Mouse (Mus musculus) c-Kit-positive CD71-negative TER-119-negative erythroid progenitor cells, embryonic 14.5 days (primary cell): ENCODE data around the gene Hdac4.
A peak's percentile ranks its signal among the peaks of the same experiment; 100 is the strongest.

Experiments
- DNase-seq: peaks from one replicate; pipeline ENCODE4 v3.0.0-alpha.2; 2013; ENCODE audit warnings: low read depth

Gene Hdac4

DNA sequence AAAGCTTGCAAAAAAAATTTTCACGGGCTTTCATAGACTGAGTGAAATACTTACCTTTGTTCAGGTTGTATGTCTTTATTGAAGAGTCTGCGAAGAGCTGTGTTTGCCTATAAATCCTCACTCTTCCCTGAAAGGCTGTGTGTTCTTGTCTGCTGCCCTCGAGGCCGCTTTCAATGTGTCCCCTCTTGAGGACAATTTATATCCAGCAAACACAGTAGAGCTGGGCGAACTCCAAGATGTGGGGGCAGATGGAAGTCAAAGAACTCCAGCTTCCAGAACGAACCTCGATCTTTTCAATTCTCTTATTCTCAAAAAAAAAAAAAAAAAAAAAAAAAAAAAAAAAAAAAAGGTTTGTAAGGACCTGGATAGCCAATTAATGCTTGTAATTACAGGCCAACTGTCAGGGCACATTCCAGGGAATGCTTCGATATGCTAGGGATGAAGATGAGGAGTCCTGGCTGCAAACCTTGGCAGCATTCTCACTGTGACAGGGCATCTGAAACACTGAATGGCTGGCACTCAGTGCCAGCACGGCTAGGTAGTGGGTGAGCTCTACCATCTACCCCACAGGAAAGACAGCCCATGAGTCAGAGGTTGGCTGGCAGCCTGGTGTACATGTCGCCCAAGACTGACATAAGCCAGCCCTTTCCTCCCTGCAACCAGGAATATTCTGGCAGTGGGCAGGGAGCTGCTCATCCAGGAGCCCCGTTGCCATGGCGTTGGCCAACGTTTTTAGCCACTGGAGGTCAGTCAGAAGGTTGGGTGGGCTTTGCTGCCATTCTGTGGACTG, at the start of gene Hdac4:
Gene Hdac4 (minus strand): TSS at position 340 of the 790 bp plus-strand sequence.
- DNase-seq, result no peak

DNA sequence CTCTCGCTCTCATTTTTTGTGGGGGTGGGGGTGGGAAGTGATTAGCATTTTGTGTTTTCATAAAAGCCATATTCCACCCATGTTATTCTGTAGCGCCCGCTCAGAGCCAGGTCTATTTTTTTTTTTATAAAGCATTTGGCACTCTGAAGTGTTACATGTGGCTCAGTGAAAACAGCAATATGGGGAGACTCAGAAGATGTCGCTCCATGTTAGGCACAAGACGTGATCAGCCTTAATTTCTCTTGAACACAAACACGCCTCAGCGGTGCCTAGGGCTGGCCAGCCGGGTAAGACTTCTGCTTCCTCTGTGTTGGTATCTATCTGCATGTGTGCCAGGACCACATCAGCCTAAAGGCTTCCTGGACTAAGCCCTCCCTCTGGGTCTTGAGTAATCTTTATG, 48.0 kb upstream of the Hdac4 start:
- DNase-seq, result no peak

- DNase-seq, result no peak
Measured at GRCm38 (mm10) chr1:92240072-92240471, 44.6 kb upstream of the Hdac4 start.

DNA sequence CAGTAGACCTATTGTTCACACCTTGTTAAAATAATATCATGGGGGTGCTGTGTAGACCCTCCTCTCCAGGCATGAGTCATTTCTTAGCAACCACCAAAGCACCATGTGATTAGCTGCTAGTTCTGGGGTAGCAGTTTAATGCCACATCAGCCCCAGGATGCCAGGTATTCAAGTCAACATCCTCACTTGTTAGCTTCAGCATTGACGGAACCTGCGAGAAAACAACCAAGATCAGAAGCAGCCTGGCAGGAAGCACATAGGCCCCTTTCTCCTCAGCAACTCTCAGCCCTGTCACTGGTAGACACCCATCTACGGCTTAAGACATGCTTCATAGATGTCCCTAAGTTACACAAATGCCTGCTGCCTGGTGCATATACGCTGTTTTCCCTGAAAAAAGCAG, 40.1 kb upstream of the Hdac4 start:
- no peak for DNase-seq

GRCm38 (mm10) chr1:92225297-92225696, 29.8 kb upstream of the Hdac4 start:
- no peak for DNase-seq

DNA sequence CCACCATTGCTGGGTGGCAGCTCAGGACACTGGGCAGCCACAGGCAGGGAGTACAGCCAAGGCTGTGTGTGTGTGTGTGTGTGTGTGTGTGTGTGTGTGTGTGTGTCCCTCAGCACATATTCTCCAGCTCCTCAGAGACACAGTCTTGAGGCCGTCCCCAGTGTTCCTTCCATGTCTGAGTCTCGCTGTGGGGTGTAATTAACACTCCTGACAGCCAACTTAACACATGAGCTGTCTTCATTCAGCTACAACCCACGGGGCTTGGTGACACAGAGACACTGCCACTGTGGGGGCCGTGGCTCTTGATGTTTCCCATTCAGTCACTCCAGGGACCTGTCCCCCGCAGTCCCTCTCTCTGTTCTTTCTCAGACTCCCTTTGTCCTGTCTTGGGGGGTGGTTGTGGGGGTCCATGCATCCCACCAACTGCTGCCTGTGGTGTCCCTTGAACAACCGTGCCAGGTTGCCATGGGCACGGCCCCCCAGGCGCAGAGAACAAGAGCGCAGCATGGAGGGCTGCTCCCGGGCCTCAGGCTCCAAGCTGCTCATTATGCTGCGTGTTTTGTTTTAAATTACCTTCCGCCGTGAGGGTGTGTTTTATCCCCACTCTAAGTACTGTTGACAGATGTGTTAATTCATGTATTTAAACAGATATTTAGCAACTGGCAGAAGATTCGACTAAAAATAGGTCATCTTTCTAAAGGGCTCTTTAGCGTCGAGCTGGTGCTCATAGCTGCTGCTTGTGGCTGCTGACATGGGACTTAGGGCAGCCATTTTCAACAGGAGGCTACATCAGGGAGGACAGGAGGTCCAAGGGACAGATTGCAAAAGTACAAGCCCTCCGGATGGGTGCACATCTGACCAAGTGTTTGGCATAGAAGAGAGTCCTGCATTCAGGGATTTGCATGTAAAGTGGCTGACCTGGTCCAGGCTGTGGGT, 28.7 kb upstream of the Hdac4 start:
- DNase-seq, result no peak

DNA sequence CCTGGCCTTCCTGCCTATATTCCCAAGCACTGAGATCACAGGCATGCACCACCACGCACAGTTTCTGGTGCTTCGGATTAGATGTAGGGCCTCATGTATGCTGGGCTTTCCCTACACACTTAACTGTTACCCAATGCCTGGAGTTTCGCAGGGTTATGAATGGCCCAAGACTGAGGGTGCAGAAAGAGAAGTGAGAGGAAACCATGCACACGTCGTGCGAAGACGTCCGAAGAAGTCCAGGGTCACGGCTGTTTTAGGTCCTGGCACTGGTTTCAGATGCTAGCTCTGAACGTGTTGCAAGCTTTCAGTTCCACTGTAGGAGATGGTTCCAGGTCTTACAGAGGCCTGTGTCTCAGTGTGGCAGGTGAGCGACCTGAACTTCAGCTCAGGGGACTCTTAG, 21.2 kb upstream of the Hdac4 start:
- DNase-seq, result no peak

DNA sequence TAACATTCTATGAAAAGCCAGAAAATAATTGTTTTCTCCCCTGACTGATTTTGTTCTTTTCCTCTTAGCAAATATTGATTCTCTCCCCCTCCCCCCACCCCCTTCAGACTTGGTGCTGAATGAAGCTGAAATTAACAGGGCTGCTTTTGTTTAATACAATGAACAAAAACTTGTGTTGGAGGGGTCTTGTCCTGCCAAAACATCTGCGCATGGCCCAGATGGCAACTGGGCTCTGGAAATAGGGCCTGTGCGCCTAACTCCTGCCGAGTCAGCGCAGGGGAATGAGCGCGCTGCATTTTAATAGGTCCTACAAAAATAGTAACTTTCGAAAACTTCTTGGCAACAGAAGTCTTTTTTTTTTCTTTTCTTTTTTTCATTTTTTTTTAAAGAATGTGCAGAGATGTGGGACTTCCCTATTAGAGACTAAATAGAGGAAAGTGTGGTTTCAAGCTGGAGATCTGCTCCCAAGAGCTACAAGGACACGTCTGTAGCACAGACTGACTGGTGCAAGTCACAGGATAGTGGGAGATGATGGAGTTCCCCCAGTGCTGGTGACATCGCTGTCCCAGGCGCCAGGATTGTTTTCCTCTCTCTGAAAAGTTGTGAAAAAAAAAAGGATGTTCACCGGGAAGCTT, 20.6 kb upstream of the Hdac4 start:
- no peak for DNase-seq

- no peak for DNase-seq
Measured at GRCm38 (mm10) chr1:92215131-92215638, 19.7 kb upstream of the Hdac4 start.

DNA sequence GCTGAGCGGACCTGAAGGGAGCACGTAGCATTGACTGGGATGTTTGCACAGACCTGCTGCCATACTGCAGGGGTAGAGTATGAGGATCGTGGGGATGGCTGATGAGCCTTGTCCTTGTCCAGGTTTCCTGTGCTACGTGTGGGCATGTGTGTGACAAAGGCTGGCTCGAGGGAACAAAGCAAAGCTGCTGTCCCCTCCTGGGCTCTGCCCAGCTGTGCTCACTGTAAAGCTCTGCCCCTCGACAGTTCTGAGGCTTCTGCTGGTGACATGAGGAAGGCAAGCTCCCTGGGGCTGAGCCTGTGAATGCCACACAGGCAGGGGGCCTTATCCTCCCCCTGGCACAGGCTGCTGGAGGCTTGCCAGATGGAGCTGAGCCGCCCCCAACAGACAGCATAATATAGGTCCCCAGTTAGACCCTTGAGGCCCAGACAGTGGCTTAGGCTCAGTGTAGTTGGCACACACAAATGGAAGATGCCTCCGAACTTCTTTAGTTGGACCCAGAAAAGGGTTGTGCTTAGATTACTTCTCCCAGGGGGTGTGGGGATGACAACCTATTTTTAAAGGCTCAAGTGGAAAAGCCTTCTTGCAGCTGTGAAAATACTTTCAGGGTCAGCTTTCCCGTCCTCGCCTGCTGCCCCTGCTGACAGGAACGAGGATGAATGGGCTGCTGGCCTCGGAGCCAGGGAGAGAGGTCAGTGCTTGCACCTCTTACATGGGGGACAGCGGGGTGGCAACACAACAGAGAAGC, 16.7 kb upstream of the Hdac4 start:
- no peak for DNase-seq

DNA sequence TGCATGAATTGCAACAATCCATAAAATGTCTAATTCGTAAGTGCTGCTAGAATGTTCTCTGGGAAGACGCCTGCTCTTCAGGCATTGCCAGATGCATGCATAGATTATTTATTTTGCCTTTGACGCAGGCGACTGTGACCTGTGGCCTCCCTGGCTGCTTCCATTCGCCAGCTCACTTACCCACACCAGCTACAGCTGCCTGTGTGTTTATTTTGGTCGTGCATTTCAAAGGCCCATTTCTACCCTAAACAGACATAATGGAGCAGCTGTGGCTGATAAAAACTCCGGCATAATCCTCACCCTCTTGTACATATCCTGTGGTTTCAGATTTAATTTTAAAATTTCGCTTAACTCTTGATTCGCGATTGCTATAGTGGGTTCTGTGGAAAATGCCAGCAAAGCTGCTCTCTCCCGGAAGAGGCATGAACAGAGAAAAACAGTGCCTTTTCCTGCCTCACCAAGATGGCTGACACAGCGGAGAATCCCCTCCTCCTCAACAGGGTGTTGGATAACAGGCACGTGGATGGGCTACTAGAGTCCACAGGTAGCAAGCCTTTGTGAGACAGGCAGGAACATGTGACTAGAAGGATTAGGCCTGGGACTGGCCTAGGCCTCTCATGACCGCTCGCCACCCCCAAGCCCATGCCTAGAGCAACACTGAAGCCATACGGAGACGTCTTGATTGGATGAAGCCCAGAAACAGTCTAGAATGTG, 7.3 kb upstream of the Hdac4 start:
- no peak for DNase-seq

GRCm38 (mm10) chr1:92190463-92190862, 5.0 kb downstream of the Hdac4 start:
- no peak for DNase-seq

- DNase-seq, result no peak
Measured at GRCm38 (mm10) chr1:92187137-92187536, 8.4 kb downstream of the Hdac4 start.

GRCm38 (mm10) chr1:92184600-92184999, 10.9 kb downstream of the Hdac4 start:
- DNase-seq, result no peak

GRCm38 (mm10) chr1:92183101-92183790, 12.3 kb downstream of the Hdac4 start:
- DNase-seq, result no peak

DNA sequence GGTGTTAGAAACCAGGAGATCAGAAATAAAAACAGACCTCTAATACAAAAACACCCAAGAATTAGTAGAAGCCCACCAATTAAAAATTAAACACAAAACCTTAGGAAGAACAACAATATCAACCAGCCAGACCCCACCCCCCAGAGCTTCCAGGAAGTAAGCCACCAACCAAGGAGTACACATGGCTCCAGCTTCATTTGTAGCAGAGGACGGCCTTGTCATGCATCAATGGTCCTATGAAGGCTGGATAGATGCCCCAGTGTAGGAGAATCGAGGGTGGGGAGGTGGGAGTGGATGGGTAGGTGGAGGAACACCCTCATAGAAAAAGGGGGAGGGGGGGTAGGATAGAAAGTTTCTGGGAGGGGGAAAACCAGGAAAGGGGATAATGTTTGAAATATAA, 13.5 kb downstream of the Hdac4 start:
- no peak for DNase-seq

GRCm38 (mm10) chr1:92180141-92181137, 15.1 kb downstream of the Hdac4 start:
- DNase-seq, result peak; percentile 99

- no peak for DNase-seq
Measured at GRCm38 (mm10) chr1:92179489-92180006, 16.0 kb downstream of the Hdac4 start.

DNA sequence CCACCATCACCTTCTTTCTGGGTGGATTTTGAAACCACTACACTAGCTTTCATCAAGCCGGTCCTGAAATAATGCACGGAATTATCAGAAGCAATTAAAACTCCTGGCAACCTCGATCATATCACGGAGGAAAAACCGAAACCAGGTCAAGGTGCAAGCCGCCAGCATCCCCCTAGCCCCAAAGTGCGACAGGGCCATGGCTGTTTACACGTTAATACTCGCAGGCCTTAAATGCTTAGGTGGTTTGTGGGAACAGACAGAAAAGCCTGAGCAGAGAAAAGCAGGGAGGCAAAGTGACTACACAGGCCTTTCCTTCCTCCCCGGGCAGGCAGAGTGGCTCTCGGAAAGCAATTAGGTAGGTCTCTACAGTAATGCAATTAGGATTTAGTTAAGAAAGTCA, 16.4 kb downstream of the Hdac4 start:
- no peak for DNase-seq
